Mouse (Mus musculus): Measurements from ENCODE around the gene Atrnl1. TPM values are rescaled to one million over a fixed set of nuclear protein-coding genes. Genes with fewer than 3 reads are reported as not detected.

Atrnl1 gene
- polyA plus RNA-seq, 1 experiment from 2014 or later: 2.9 TPM

DNA sequence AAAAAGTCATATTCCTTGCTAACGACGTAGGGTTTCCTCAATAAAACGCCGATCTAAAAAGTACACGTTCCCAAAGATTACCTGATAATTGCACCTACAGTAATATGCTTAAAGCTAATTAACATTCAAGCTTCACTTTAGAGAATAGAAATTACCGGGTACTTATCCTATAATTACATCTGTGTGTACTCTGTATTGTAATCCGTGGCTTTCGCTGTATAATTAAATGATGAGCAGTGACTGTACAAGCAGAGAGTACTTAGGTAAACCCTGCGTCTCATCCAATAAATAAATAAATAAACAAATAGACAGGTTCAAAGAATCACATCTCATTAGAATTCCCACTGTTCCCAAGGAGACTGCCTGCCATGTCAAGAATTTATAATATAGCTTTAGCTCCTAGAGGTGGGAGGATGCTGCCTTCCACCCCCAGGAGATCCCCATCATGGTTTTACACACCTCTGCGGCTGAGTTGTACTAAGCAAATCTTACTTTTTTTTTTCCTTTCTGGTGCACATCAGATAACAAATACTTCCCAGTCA is 466.8 kb downstream of the Atrnl1 start:
- Histone ChIP-seq H3K4me3 (ENCODE audit: low read depth, low read length) (no peak overlapping the region), H3K4me1 (replicated peaks; ENCODE audit: control insufficient read depth, insufficient read depth, low read length) (no peaks in the 10 kb centered on the region), H3K4me2 (no peak overlapping the region), H3K36me3 (ENCODE audit: control insufficient read depth, insufficient read depth, low read length) (no peaks in the 10 kb centered on the region), H3K27me3 (replicated peaks; ENCODE audit: control insufficient read depth, insufficient read depth, low read length) (no peaks in the 10 kb centered on the region), H3K27ac (ENCODE audit: low read depth, low read length) (no peak overlapping the region), H3K9me3 (ENCODE audit: control insufficient read depth, low read length) (no peaks in the 10 kb centered on the region), H3K9ac (ENCODE audit: low read depth, low read length) (no peak overlapping the region)
- 88% methylated on average over 10 of the region's 10 CpGs for WGBS
- ATAC-seq (replicated peaks; ENCODE audit: low FRiP score) (no peak), DNase-seq (ENCODE audit: low spot score) (no peak)

DNA sequence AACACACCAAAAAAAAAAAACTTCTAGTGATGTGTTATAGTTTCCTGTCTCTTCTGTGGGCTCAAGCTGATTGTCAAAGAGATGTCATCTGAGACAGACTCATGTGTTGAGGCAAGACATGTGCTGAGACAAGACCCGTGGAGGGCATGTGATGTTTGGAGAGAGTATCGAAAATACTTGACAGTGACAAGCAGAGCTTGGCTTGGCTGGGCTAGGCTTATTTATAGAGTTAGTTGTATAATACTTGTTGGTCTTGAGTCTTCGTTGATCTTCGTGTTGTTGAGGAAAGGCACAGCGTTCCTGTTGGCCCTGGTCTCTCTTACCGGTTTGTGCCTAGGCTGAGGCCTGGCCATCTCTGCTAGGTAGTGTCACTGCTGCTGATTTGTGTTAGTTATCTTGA is 469.3 kb downstream of the Atrnl1 start:
- Histone ChIP-seq H3K4me3 (ENCODE audit: low read depth, low read length) (no peak overlapping the region), H3K4me1 (replicated peaks; ENCODE audit: control insufficient read depth, insufficient read depth, low read length) (no peaks in the 10 kb centered on the region), H3K36me3 (ENCODE audit: control insufficient read depth, insufficient read depth, low read length) (no peaks in the 10 kb centered on the region), H3K9ac (ENCODE audit: low read depth, low read length) (no peak overlapping the region), H3K27ac (ENCODE audit: low read depth, low read length) (no peak overlapping the region), H3K27me3 (replicated peaks; ENCODE audit: control insufficient read depth, insufficient read depth, low read length) (no peaks in the 10 kb centered on the region), H3K4me2 (no peak overlapping the region), H3K9me3 (ENCODE audit: control insufficient read depth, low read length) (no peaks in the 10 kb centered on the region)
- DNase-seq (ENCODE audit: low spot score) (no peak), ATAC-seq (replicated peaks; ENCODE audit: low FRiP score) (no peak)
- WGBS: 91% methylated on average over 6 of the region's 6 CpGs

DNA sequence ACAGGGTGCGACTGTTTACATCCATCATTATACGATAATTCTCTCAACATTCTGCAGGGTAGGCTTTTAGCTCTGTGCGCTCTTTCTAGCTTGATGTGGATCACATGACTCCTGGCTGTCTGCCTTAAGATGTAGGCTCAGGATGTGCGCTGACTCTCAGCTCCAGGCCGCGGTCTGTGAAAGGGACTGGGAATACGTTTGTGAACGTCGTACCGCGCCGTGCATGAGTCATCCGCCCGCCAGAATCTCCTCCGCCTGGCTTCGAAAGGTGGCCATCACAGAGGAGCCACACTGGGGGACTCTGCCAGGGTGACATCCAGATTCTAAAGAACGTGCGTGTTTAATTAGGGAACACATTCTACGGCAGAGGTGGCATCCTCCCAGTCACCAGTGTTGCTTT is 471.9 kb downstream of the Atrnl1 start:
- Histone ChIP-seq H3K4me1 (replicated peaks; ENCODE audit: control insufficient read depth, insufficient read depth, low read length) (no peaks in the 10 kb centered on the region), H3K4me2 (no peak overlapping the region), H3K9ac (ENCODE audit: low read depth, low read length) (no peak overlapping the region), H3K4me3 (ENCODE audit: low read depth, low read length) (no peak overlapping the region), H3K27ac (ENCODE audit: low read depth, low read length) (no peak overlapping the region), H3K36me3 (ENCODE audit: control insufficient read depth, insufficient read depth, low read length) (no peaks in the 10 kb centered on the region), H3K27me3 (replicated peaks; ENCODE audit: control insufficient read depth, insufficient read depth, low read length) (no peaks in the 10 kb centered on the region), H3K9me3 (ENCODE audit: control insufficient read depth, low read length) (no peaks in the 10 kb centered on the region)
- ATAC-seq (replicated peaks; ENCODE audit: low FRiP score) (no peak), DNase-seq (ENCODE audit: low spot score) (no peak)
- WGBS: 92% methylated on average over 19 of the region's 19 CpGs

DNA sequence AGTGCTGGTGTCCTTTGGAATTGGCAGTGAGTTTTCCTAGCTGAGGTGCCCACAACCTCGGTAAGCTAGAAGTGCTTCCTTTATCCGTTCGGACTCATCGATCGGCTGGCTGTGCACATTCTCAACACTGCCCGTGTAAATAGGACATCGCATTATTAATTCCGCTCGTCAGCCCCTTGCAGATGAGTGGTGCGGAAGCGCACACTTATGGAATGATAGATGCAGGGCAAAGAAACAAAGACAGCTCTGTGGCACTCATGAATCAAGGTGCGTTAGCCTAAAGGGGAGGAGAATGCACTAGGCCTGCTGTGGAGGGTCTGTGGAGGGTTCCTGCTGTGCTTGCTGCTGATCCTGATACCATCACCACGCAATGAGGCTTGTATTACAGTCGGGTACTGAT is 474.0 kb downstream of the Atrnl1 start:
- ATAC-seq (replicated peaks; ENCODE audit: low FRiP score): no peak
- no peak overlapping the region for H3K4me2 ChIP-seq
- no peaks in the 10 kb centered on the region for H3K27me3 ChIP-seq (replicated peaks; ENCODE audit: control insufficient read depth, insufficient read depth, low read length)
- H3K27ac ChIP-seq (ENCODE audit: low read depth, low read length): no peak overlapping the region
- DNase-seq (ENCODE audit: low spot score): no peak
- H3K36me3 ChIP-seq (ENCODE audit: control insufficient read depth, insufficient read depth, low read length): no peaks in the 10 kb centered on the region
- H3K9me3 ChIP-seq (ENCODE audit: control insufficient read depth, low read length): no peaks in the 10 kb centered on the region
- no peaks in the 10 kb centered on the region for H3K4me1 ChIP-seq (replicated peaks; ENCODE audit: control insufficient read depth, insufficient read depth, low read length)
- WGBS: 86% methylated on average over 14 of the region's 14 CpGs
- H3K9ac ChIP-seq (ENCODE audit: low read depth, low read length): no peak overlapping the region
- H3K4me3 ChIP-seq (ENCODE audit: low read depth, low read length): no peak overlapping the region

DNA sequence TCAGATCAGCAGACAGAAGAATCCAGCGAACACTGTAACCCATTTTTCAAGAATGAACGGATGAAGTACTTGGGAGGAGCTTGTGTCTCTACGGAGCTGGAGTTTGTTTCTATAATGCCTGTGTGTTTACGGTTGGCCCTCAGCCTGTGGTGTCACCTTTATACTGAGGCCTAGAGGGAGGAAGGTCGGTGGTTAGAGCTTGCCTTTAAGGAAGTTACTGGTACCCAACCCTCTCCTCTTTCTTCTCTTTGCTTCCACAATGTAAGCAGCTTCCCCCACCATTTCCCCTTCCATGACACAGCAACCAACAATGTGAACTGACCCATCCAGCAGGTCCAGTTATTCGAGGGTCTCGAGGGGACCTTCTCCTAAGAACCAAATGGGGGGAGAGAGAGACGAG is 475.9 kb downstream of the Atrnl1 start:
- H3K4me1 ChIP-seq (replicated peaks; ENCODE audit: control insufficient read depth, insufficient read depth, low read length): no peaks in the 10 kb centered on the region
- no peak overlapping the region for H3K27ac ChIP-seq (ENCODE audit: low read depth, low read length)
- WGBS: 81% methylated on average over 8 of the region's 8 CpGs
- no peak overlapping the region for H3K4me3 ChIP-seq (ENCODE audit: low read depth, low read length)
- no peak overlapping the region for H3K9ac ChIP-seq (ENCODE audit: low read depth, low read length)
- H3K27me3 ChIP-seq (replicated peaks; ENCODE audit: control insufficient read depth, insufficient read depth, low read length): no peaks in the 10 kb centered on the region
- DNase-seq (ENCODE audit: low spot score) (no peak), ATAC-seq (replicated peaks; ENCODE audit: low FRiP score) (no peak)
- no peaks in the 10 kb centered on the region for H3K9me3 ChIP-seq (ENCODE audit: control insufficient read depth, low read length)
- H3K36me3 ChIP-seq (ENCODE audit: control insufficient read depth, insufficient read depth, low read length): no peaks in the 10 kb centered on the region
- H3K4me2 ChIP-seq: no peak overlapping the region

DNA sequence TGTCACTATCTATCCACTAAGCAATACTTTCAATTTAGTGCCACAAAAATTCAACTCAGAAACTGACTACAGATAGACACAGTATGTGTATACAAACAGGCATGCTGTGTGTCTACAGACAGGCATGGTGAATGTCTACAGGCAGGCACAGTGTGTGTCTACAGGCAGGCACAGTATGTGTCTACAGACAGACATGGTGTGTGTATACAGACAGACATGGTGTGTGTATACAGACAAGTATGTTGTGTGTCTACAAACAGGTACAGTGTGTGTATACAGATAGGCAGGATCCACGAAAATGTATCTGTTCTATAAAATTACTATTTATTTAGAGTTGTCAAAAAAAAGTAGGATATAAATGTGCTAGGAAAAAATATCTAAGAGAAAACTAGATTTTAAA is 477.1 kb downstream of the Atrnl1 start:
- Histone ChIP-seq H3K9me3 (ENCODE audit: control insufficient read depth, low read length) (no peaks in the 10 kb centered on the region), H3K4me2 (no peak overlapping the region), H3K27me3 (replicated peaks; ENCODE audit: control insufficient read depth, insufficient read depth, low read length) (no peaks in the 10 kb centered on the region), H3K27ac (ENCODE audit: low read depth, low read length) (no peak overlapping the region), H3K9ac (ENCODE audit: low read depth, low read length) (no peak overlapping the region), H3K4me1 (replicated peaks; ENCODE audit: control insufficient read depth, insufficient read depth, low read length) (no peaks in the 10 kb centered on the region), H3K36me3 (ENCODE audit: control insufficient read depth, insufficient read depth, low read length) (no peaks in the 10 kb centered on the region), H3K4me3 (ENCODE audit: low read depth, low read length) (no peak overlapping the region)
- ATAC-seq (replicated peaks; ENCODE audit: low FRiP score) (no peak), DNase-seq (ENCODE audit: low spot score) (no peak)
- 50% methylated on average over 1 of the region's 1 CpGs for WGBS

DNA sequence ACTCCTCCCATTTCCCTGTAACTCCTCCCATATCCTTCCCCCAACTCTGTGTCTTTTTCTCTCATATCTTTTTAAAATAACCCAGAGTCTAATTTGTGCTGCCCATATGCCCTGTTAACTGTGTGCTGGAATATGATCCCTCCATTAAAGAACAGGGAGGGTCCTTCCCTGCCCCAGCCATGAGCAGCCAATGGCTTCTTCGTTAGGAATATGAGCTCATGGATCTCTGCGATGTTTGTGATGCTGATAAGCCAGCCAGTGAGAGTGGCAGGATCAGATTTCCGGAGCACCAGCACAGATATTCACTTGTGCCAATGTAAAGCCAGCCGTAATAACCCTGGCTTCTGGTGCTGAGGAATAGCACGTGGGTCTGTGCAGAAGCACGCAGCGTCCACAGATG is 477.6 kb downstream of the Atrnl1 start:
- no peak overlapping the region for H3K27ac ChIP-seq (ENCODE audit: low read depth, low read length)
- DNase-seq (ENCODE audit: low spot score): no peak
- no peaks in the 10 kb centered on the region for H3K27me3 ChIP-seq (replicated peaks; ENCODE audit: control insufficient read depth, insufficient read depth, low read length)
- no peak for ATAC-seq (replicated peaks; ENCODE audit: low FRiP score)
- H3K36me3 ChIP-seq (ENCODE audit: control insufficient read depth, insufficient read depth, low read length): no peaks in the 10 kb centered on the region
- no peak overlapping the region for H3K4me3 ChIP-seq (ENCODE audit: low read depth, low read length)
- no peak overlapping the region for H3K9ac ChIP-seq (ENCODE audit: low read depth, low read length)
- no peak overlapping the region; the same call in 1 of the 2 replicates for H3K4me2 ChIP-seq
- no peaks in the 10 kb centered on the region for H3K9me3 ChIP-seq (ENCODE audit: control insufficient read depth, low read length)
- 60% methylated on average over 7 of the region's 7 CpGs for WGBS
- no peaks in the 10 kb centered on the region for H3K4me1 ChIP-seq (replicated peaks; ENCODE audit: control insufficient read depth, insufficient read depth, low read length)

DNA sequence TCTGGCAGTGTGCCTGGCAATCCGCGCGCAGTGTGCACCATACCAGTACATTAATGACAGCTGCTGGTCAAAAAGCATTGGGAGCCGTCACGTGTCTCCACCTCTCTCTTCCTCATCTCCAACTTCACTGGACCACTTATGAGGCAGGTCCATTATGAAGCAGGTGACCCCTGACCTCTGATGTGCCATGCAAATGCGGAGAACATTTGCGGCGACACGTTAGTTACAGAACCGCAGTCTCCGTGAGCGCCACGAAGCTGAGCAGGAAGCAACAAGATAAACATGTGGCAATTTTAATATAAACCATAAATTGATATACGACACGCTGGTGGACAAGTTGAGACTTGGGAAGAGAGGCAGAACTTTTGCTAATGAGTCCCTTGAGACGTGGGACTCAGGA is 481.1 kb downstream of the Atrnl1 start:
- no peak overlapping the region for H3K27ac ChIP-seq (ENCODE audit: low read depth, low read length)
- no peaks in the 10 kb centered on the region for H3K27me3 ChIP-seq (replicated peaks; ENCODE audit: control insufficient read depth, insufficient read depth, low read length)
- H3K9ac ChIP-seq (ENCODE audit: low read depth, low read length): no peak overlapping the region
- ATAC-seq (replicated peaks; ENCODE audit: low FRiP score): no peak
- no peak overlapping the region for H3K4me3 ChIP-seq (ENCODE audit: low read depth, low read length)
- 92% methylated on average over 16 of the region's 16 CpGs for WGBS
- no peaks in the 10 kb centered on the region for H3K9me3 ChIP-seq (ENCODE audit: control insufficient read depth, low read length)
- H3K36me3 ChIP-seq (ENCODE audit: control insufficient read depth, insufficient read depth, low read length): no peaks in the 10 kb centered on the region
- DNase-seq (ENCODE audit: low spot score): no peak
- H3K4me2 ChIP-seq: no peak overlapping the region
- no peaks in the 10 kb centered on the region for H3K4me1 ChIP-seq (replicated peaks; ENCODE audit: control insufficient read depth, insufficient read depth, low read length)

DNA sequence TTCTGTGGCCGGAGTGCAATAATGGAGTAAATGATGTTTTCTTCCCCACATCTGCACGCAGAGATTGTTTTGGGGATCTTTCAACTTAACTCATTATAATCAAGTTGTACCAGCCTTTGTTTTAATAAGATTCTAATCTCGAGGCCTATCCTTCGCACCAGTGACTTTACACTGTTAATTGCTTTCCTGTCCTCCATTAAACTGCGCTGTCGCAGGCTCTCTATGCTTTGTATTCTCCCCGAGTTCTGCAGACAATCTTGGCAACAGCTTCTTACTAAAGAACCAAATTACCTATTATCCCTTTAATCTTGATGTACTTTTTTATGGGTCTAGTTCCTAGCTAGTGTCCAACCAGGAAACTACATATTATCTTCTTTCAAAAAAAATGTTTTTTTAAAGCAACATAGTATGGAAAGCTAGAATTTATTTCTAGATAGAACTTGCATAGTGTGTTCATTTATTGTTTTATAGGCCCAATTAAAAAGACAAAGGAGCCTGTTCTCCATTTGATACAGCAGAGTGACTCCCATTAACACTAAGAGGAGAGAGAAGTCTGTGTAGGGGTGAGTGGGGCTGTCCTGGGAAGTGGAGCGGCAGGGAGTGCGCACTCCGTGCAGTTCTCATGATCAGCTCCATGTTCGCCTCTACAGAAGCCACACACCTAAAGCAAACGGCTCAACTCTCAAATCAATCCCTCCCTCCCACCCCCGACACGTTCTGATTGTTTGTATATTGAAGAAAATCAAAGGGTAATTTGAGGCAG is 484.1 kb downstream of the Atrnl1 start:
- DNase-seq (ENCODE audit: low spot score): no peak
- Histone ChIP-seq H3K27ac (ENCODE audit: low read depth, low read length) (no peak overlapping the region), H3K4me3 (ENCODE audit: low read depth, low read length) (no peak overlapping the region), H3K9me3 (ENCODE audit: control insufficient read depth, low read length) (no peaks in the 10 kb centered on the region), H3K4me1 (replicated peaks; ENCODE audit: control insufficient read depth, insufficient read depth, low read length) (no peaks in the 10 kb centered on the region), H3K27me3 (replicated peaks; ENCODE audit: control insufficient read depth, insufficient read depth, low read length) (no peaks in the 10 kb centered on the region), H3K36me3 (ENCODE audit: control insufficient read depth, insufficient read depth, low read length) (no peaks in the 10 kb centered on the region), H3K9ac (ENCODE audit: low read depth, low read length) (no peak overlapping the region), H3K4me2 (no peak overlapping the region)
- WGBS: 72% methylated on average over 14 of the region's 14 CpGs
- ATAC-seq (replicated peaks; ENCODE audit: low FRiP score): no peak
